Mouse (Mus musculus): ENCODE data around the gene Cldn11. TPM values are rescaled to one million over a fixed set of nuclear protein-coding genes. Genes with fewer than 3 reads are reported as not detected.

Gene Cldn11
- polyA plus RNA-seq (2014; fragmentation: Nextera tagmentation; extraction: Ambion mirVana): 3.4 and 3.6 TPM in 2 replicates

DNA sequence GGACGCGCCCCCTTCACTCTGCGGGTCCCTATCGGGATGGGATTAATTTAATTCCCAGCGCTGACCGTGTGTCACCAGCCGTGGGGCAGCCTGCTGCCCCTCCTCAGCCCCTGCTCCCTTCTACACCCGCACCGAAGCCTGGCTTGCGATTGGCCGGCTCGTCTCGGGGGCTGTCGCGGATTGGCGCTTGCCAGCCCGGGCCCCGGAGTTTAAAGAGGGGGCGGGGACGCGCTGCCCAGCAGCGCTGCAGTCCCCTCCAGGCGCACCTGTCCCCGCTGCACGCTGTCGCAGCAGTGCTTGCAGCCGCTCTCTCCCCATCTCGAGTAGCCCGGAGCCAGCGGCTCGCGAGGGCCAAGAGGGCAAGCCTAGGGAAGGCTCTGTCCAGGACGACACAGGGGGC is at the start of gene Cldn11:
Gene Cldn11 (plus strand): TSS at position 215 of the 400 bp plus-strand sequence.
- peak within 1 kb of the TSS; percentile 13 for H3K9ac ChIP-seq
- H3K27me3 ChIP-seq (ENCODE audit: insufficient read depth, low read length): peaks cover 17% of the 10 kb centered on the region
- H3K4me3 ChIP-seq (ENCODE audit: low read depth, low read length): peak within 1 kb of the TSS; percentile 26
- no peaks in the 10 kb centered on the region for H3K36me3 ChIP-seq (ENCODE audit: insufficient read depth)
- no peaks in the 10 kb centered on the region for H3K4me1 ChIP-seq (ENCODE audit: insufficient read depth)
- peak within 1 kb of the TSS; percentile 73 for H3K4me2 ChIP-seq
- no peak for TF ChIP-seq CTCF (IDR thresholded peaks at IDR 0.05; ENCODE audit: low read depth)
- under 1% methylated on average over 33 of the region's 33 CpGs for WGBS
- ATAC-seq (ENCODE audit: insufficient read depth) (peak; percentile 81), DNase-seq (peak; percentile 77)
- no peaks in the 10 kb centered on the region for H3K9me3 ChIP-seq (ENCODE audit: low read depth, low read length)
- H3K27ac ChIP-seq (ENCODE audit: low read depth): no peak within 1 kb of the TSS

DNA sequence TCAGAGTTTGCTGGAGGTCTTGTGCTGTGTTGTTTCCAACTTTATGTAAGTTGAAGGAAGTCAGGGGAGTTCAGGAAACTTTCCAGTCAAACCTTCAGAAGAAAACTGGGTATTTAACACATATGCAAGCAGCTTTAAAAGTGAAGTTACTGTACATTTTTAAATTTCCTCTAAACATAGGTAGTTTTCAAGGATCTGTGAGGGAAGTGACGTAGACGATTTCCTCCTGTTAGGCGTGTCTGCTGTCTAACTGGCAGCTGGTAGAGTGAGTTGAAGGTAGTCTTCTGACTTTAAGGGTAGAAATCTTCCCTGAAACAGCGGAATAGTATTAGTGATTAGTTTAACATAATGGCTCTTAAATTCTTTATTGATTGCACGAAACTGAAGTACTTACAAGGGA is 49.7 kb upstream of the Cldn11 start:
- H3K27me3 ChIP-seq (ENCODE audit: insufficient read depth, low read length): no peaks in the 10 kb centered on the region
- ATAC-seq (ENCODE audit: insufficient read depth) (no peak), DNase-seq (no peak)
- H3K4me1 ChIP-seq (ENCODE audit: insufficient read depth): peaks cover 14% of the 10 kb centered on the region
- no peaks in the 10 kb centered on the region for H3K9me3 ChIP-seq (ENCODE audit: low read depth, low read length)
- H3K4me3 ChIP-seq (ENCODE audit: low read depth, low read length): no peak overlapping the region
- no peak overlapping the region for H3K27ac ChIP-seq (ENCODE audit: low read depth)
- WGBS: 64% methylated on average over 5 of the region's 5 CpGs
- TF ChIP-seq CTCF (IDR thresholded peaks at IDR 0.05; ENCODE audit: low read depth): no peak
- H3K9ac ChIP-seq: no peak overlapping the region
- peak overlapping the region; percentile 46 for H3K4me2 ChIP-seq
- peaks cover 15% of the 10 kb centered on the region; the same call in 1 of the 2 replicates for H3K36me3 ChIP-seq (ENCODE audit: insufficient read depth)

DNA sequence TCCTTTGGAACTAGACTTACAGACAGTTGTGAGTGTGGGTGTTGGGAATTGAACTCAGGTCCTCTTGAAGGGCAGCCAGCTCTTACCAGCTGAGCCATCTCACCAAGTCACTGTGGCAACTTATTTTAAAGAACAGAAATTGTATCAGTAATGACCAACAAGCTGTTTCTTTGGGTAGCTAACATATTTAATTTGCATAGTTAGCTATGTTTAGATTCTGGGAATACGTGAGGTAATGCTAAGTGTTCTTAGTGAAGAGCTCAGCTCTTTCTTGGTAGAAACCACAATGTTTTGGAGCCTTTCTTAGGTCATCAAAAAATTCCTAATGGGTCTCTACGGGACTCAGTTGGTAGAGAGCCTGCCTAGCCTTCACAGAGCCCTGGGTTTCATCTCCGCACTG is 48.9 kb upstream of the Cldn11 start:
- peaks cover 14% of the 10 kb centered on the region for H3K4me1 ChIP-seq (ENCODE audit: insufficient read depth)
- WGBS: 91% methylated on average over 3 of the region's 3 CpGs
- no peak for TF ChIP-seq CTCF (IDR thresholded peaks at IDR 0.05; ENCODE audit: low read depth)

DNA sequence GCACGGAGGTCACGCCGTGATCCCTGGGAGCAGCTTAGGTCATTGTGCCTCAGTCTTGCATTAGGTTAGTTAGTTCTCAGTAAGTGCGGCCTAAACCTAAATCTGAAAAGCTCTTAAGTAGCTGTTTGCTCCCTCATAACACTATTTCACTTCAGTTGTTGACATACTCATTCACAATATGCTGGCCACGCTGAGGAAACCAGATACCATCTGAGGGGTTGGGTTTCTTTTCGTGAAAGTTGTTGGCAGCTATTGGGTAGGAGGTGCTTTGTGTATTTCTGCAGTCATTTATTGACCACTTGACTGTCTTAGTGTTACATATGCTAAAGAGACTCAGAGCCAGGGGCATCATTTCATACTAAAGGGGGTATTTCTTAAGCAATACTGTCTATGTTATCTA is 44.8 kb upstream of the Cldn11 start:
- ATAC-seq (ENCODE audit: insufficient read depth): no peak
- H3K9me3 ChIP-seq (ENCODE audit: low read depth, low read length): no peaks in the 10 kb centered on the region
- no peaks in the 10 kb centered on the region for H3K4me1 ChIP-seq (ENCODE audit: insufficient read depth)
- no peaks in the 10 kb centered on the region for H3K27me3 ChIP-seq (ENCODE audit: insufficient read depth, low read length)
- TF ChIP-seq CTCF (IDR thresholded peaks at IDR 0.05; ENCODE audit: low read depth): no peak
- peak; percentile 23 for DNase-seq
- 66% methylated on average over 6 of the region's 6 CpGs for WGBS
- no peak overlapping the region for H3K4me2 ChIP-seq
- no peak overlapping the region for H3K27ac ChIP-seq (ENCODE audit: low read depth)
- no peak overlapping the region for H3K9ac ChIP-seq
- H3K36me3 ChIP-seq (ENCODE audit: insufficient read depth): no peaks in the 10 kb centered on the region
- H3K4me3 ChIP-seq (ENCODE audit: low read depth, low read length): no peak overlapping the region

More for the DNA sequence above, 48.9 kb upstream of the Cldn11 start:
- DNase-seq (no peak), ATAC-seq (ENCODE audit: insufficient read depth) (no peak)
- no peaks in the 10 kb centered on the region for H3K27me3 ChIP-seq (ENCODE audit: insufficient read depth, low read length)
- no peaks in the 10 kb centered on the region for H3K9me3 ChIP-seq (ENCODE audit: low read depth, low read length)
- H3K36me3 ChIP-seq (ENCODE audit: insufficient read depth): peaks cover 15% of the 10 kb centered on the region; the same call in 1 of the 2 replicates
- no peak overlapping the region for H3K4me3 ChIP-seq (ENCODE audit: low read depth, low read length)
- H3K27ac ChIP-seq (ENCODE audit: low read depth): no peak overlapping the region
- H3K9ac ChIP-seq: no peak overlapping the region
- no peak overlapping the region for H3K4me2 ChIP-seq

DNA sequence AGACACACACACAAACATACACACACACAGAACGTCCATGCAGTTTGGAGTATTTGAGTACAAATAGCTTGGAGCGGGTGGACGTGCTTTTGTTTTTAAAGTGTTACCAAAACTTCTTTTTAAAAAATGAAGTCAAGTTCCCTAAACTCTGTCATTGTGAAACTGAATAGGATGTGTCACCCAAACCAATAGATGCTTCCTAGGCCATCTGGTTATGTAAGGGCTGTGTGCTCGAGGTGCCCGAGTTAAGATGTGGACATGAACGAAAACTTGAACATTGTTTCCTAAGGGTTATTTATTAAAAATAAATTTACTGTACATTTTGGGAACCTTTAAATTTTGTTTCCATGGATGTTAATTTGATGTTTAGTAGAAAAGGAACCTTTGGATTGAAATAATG is 43.1 kb upstream of the Cldn11 start:
- no peak overlapping the region for H3K9ac ChIP-seq
- no peak overlapping the region for H3K27ac ChIP-seq (ENCODE audit: low read depth)
- no peak for ATAC-seq (ENCODE audit: insufficient read depth)
- no peak for TF ChIP-seq CTCF (IDR thresholded peaks at IDR 0.05; ENCODE audit: low read depth)
- no peaks in the 10 kb centered on the region for H3K4me1 ChIP-seq (ENCODE audit: insufficient read depth)
- no peaks in the 10 kb centered on the region for H3K27me3 ChIP-seq (ENCODE audit: insufficient read depth, low read length)
- 87% methylated on average over 6 of the region's 6 CpGs for WGBS
- H3K4me2 ChIP-seq: no peak overlapping the region
- H3K4me3 ChIP-seq (ENCODE audit: low read depth, low read length): no peak overlapping the region
- no peaks in the 10 kb centered on the region for H3K9me3 ChIP-seq (ENCODE audit: low read depth, low read length)
- DNase-seq: no peak
- no peaks in the 10 kb centered on the region for H3K36me3 ChIP-seq (ENCODE audit: insufficient read depth)

DNA sequence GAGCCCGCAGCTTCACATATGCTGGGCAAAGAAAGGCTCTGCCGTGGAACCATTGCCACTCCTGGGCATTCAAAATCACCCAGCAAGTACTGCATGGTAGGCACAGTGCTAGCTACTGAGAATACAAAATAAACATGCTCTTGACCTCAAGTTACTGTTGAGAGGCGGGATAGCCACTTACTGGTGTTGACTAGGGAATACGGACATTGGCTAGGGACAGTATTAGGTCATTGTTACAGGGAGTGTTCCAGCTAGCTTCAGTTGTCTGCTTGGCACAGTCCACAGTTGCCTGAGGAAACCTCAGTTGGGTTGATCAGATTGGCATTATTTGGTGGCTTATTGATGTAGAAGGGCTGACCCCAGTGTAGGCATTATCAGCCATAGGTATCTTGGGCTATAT is 42.0 kb upstream of the Cldn11 start:
- H3K27me3 ChIP-seq (ENCODE audit: insufficient read depth, low read length): no peaks in the 10 kb centered on the region
- ATAC-seq (ENCODE audit: insufficient read depth) (peak; percentile 21; the same call in 1 of the 2 replicates), DNase-seq (no peak)
- H3K36me3 ChIP-seq (ENCODE audit: insufficient read depth): peaks cover 4% of the 10 kb centered on the region; the same call in 1 of the 2 replicates
- WGBS: 61% methylated on average over 4 of the region's 4 CpGs
- no peak overlapping the region for H3K9ac ChIP-seq
- H3K4me1 ChIP-seq (ENCODE audit: insufficient read depth): no peaks in the 10 kb centered on the region
- TF ChIP-seq CTCF (IDR thresholded peaks at IDR 0.05; ENCODE audit: low read depth): no peak
- H3K27ac ChIP-seq (ENCODE audit: low read depth): no peak overlapping the region
- no peaks in the 10 kb centered on the region for H3K9me3 ChIP-seq (ENCODE audit: low read depth, low read length)
- H3K4me2 ChIP-seq: no peak overlapping the region
- H3K4me3 ChIP-seq (ENCODE audit: low read depth, low read length): no peak overlapping the region

DNA sequence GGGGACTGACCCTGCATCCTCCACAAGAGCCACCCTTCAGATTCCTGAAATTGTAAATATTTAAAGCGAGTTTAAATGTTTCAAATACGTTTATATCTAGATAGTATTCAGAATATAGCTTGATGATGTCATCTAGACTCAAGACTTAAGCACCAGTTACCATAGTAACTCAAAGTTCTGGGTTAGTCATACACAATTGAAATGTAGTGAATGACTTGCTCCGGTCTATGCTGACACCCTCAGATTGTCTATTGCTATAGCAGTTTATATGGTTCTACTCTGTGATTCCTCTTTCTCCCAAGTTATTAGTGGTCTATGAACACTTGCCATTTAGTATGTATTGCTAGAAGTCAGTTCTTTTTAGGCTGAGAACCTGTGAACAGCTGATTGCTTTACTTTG is 40.6 kb upstream of the Cldn11 start:
- peak; percentile 40 for TF ChIP-seq CTCF (IDR thresholded peaks at IDR 0.05; ENCODE audit: low read depth)
- peak; percentile 47; the same call in 1 of the 2 replicates for ATAC-seq (ENCODE audit: insufficient read depth)

More for the DNA sequence above, 40.6 kb upstream of the Cldn11 start:
- H3K27me3 ChIP-seq (ENCODE audit: insufficient read depth, low read length): no peaks in the 10 kb centered on the region
- peaks cover 17% of the 10 kb centered on the region for H3K36me3 ChIP-seq (ENCODE audit: insufficient read depth)
- H3K9ac ChIP-seq: no peak overlapping the region
- 43% methylated on average over 3 of the region's 3 CpGs for WGBS
- no peak overlapping the region for H3K4me2 ChIP-seq
- no peaks in the 10 kb centered on the region for H3K9me3 ChIP-seq (ENCODE audit: low read depth, low read length)
- DNase-seq: peak; percentile 60
- H3K4me1 ChIP-seq (ENCODE audit: insufficient read depth): no peaks in the 10 kb centered on the region
- no peak overlapping the region for H3K4me3 ChIP-seq (ENCODE audit: low read depth, low read length)
- H3K27ac ChIP-seq (ENCODE audit: low read depth): no peak overlapping the region
